Mouse (Mus musculus) intestine, postnatal 0 days (tissue): ENCODE measurements at regions not wholly inside any gene's neighbourhood (a gene's known extent, or its start where the extent isn't known, plus 50 kb on each side); places are given as distances from the start of the nearest gene placed in this dataset.

ENCODE experiments used
- ATAC-seq: fragments of 200-750 bp; cut with Nextera tagmentation; 2 replicates; pipeline ENCODE4 v1.8.0; 2017; ENCODE audit warnings: mild to moderate bottlenecking, moderate TSS enrichment, moderate library complexity
- H3K27ac ChIP-seq: fragments of 300-500 bp; sonication (generic); 2 replicates; pipeline ENCODE4 v1.5.1; 2014; ENCODE audit warnings: mild to moderate bottlenecking, low read depth, low read length, moderate library complexity
- H3K27me3 ChIP-seq: fragments of 300-500 bp; sonication (generic); replicated peaks from 2 replicates; pipeline ENCODE4 v1.6.1; 2014; ENCODE audit warnings: low read length, mixed read lengths; ENCODE audit not compliant: control insufficient read depth, insufficient read depth
- H3K36me3 ChIP-seq: fragments of 300-500 bp; sonication (generic); 2 replicates; pipeline ENCODE4 v1.6.1; 2014; ENCODE audit warnings: mild to moderate bottlenecking, moderate library complexity; ENCODE audit not compliant: control insufficient read depth, insufficient read depth
- H3K4me1 ChIP-seq: fragments of 300-500 bp; sonication (generic); replicated peaks from 2 replicates; pipeline ENCODE4 v1.6.1; 2014; ENCODE audit warnings: antibody characterized with exemption, low read length, mixed read lengths; ENCODE audit not compliant: control insufficient read depth, insufficient read depth
- H3K4me2 ChIP-seq: fragments of 300-500 bp; sonication (generic); replicated peaks from 2 replicates; pipeline ENCODE4 v1.6.1; 2014; ENCODE audit warnings: low read depth, mild to moderate bottlenecking, moderate library complexity
- H3K4me3 ChIP-seq: fragments of 300-500 bp; sonication (generic); 2 replicates; pipeline ENCODE4 v1.5.1; 2014; ENCODE audit warnings: low read depth, low read length
- H3K9ac ChIP-seq: fragments of 300-500 bp; sonication (generic); 2 replicates; pipeline ENCODE4 v1.6.1; 2014; ENCODE audit warnings: mild to moderate bottlenecking, low read depth, low read length
- H3K9me3 ChIP-seq: fragments of 300-500 bp; sonication (generic); 2 replicates; pipeline ENCODE4 v1.6.1; 2016; ENCODE audit warnings: mixed run types; ENCODE audit not compliant: control insufficient read depth
- CTCF ChIP-seq: sonication (generic); IDR thresholded peaks from 2 replicates; pipeline ENCODE4 v1.5.1; 2016; ENCODE audit warnings: low read depth, mild to moderate bottlenecking, control low read depth, antibody characterized with exemption, moderate library complexity
- WGBS: fragments of 180-500 bp; shearing (Covaris S2); extraction: QIAGEN DNeasy Blood & Tissue Kit; methylation state at CpG from one replicate; pipeline ENCODE4 v1.1.7; 2014; 5-methylcytosine and 5-hydroxymethylcytosine counted together

DNA sequence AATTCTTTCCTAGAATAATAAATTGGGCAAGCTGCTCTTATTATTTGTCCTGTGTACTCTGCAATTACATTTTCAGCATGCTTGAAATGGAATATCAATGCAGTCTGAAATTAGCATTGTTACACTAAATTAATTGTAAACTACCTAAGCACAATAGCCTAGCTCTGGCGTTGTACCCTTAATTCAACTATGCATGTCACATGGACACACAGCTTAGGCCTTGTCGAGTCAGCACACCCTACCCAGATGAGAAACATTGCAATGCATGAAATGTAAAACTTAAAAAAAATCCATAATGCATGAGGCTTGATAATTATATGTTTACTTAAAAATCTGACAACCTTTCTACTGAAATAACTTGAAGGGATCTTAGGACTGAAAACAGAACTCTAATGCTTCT lies 596.2 kb upstream of the Robo1 start:
- H3K4me2 ChIP-seq = no peak overlapping the region
- H3K36me3 ChIP-seq = no peaks in the 10 kb centered on the region
- H3K9me3 ChIP-seq = no peaks in the 10 kb centered on the region
- H3K27me3 ChIP-seq = no peaks in the 10 kb centered on the region
- no peaks in the 10 kb centered on the region for H3K4me1 ChIP-seq
- no peak overlapping the region for H3K9ac ChIP-seq
- no peak for TF ChIP-seq CTCF
- no peak for ATAC-seq
- 79% methylated on average over 2 of the region's 2 CpGs for WGBS
- no peak overlapping the region for H3K27ac ChIP-seq
- no peak overlapping the region for H3K4me3 ChIP-seq

DNA sequence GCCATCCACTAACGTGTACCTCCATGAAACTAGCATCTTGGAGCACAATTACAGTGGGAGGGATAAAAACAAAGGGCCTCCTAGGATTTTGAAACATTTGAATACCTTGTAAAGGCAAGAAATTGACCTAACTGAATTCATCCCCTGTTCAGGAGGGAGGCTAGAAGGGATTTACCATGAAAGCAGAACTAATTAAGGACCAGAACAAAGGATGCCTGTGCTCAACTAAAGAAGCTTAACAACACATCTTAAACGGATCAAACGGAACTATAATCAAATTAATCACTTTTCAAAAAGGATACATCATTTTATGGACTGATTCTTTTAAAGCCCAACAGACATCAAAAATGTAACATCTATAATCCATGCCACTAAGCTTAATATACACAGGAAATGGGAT lies 590.9 kb upstream of the Robo1 start:
- no peak for ATAC-seq
- Histone ChIP-seq H3K4me3 (no peak overlapping the region), H3K27ac (no peak overlapping the region), H3K36me3 (no peaks in the 10 kb centered on the region), H3K4me1 (no peaks in the 10 kb centered on the region), H3K9me3 (no peaks in the 10 kb centered on the region), H3K9ac (no peak overlapping the region), H3K4me2 (no peak overlapping the region), H3K27me3 (no peaks in the 10 kb centered on the region)
- no peak for TF ChIP-seq CTCF
- WGBS = 69% methylated on average over 3 of the region's 3 CpGs

- Histone ChIP-seq H3K4me2 (no peak overlapping the region), H3K4me1 (no peaks in the 10 kb centered on the region), H3K4me3 (no peak overlapping the region), H3K36me3 (no peaks in the 10 kb centered on the region), H3K27ac (no peak overlapping the region), H3K9ac (no peak overlapping the region), H3K9me3 (no peaks in the 10 kb centered on the region), H3K27me3 (no peaks in the 10 kb centered on the region)
- TF ChIP-seq CTCF = no peak
- no peak for ATAC-seq
- 86% methylated on average over 2 of the region's 2 CpGs for WGBS
These were observed 583.2 kb upstream of the Robo1 start for GRCm38 (mm10) chr16:71724898-71725297.

- H3K9me3 ChIP-seq = no peaks in the 10 kb centered on the region
- ATAC-seq = no peak
- H3K27me3 ChIP-seq = no peaks in the 10 kb centered on the region
- H3K9ac ChIP-seq = no peak overlapping the region
- WGBS = 77% methylated on average over 2 of the region's 2 CpGs
- no peak overlapping the region for H3K4me3 ChIP-seq
- TF ChIP-seq CTCF = no peak
- no peak overlapping the region for H3K27ac ChIP-seq
- H3K4me1 ChIP-seq = no peaks in the 10 kb centered on the region
- H3K4me2 ChIP-seq = no peak overlapping the region
- no peaks in the 10 kb centered on the region for H3K36me3 ChIP-seq
These were observed 570.2 kb upstream of the Robo1 start for GRCm38 (mm10) chr16:71737941-71738340.

GRCm38 (mm10) chr16:71739104-71739503 lies 569.0 kb upstream of the Robo1 start:
- H3K9ac ChIP-seq = no peak overlapping the region
- H3K4me2 ChIP-seq = no peak overlapping the region
- no peaks in the 10 kb centered on the region for H3K36me3 ChIP-seq
- no peak for TF ChIP-seq CTCF
- H3K27me3 ChIP-seq = no peaks in the 10 kb centered on the region
- no peak overlapping the region for H3K27ac ChIP-seq
- no peak for ATAC-seq
- H3K9me3 ChIP-seq = no peaks in the 10 kb centered on the region
- no peaks in the 10 kb centered on the region for H3K4me1 ChIP-seq
- 83% methylated on average over 5 of the region's 5 CpGs for WGBS
- H3K4me3 ChIP-seq = no peak overlapping the region

DNA sequence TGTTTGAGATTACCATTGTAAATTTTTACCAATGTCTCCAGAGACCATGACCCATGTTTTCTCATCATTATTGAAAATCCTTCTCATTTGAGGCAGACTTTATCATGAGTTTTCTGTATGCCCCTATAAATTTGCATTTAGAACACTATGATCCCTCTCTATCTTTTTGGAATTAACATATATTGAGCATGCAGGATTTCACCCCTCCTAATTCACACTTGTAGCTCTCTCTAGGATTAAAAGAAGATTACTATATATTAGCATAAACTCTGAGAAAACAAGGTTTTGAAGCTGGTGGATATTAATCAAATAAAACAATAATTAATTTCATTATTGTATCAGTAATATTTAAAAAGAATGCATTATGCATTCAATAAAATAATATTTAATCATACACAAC lies 527.2 kb upstream of the Robo1 start:
- H3K9me3 ChIP-seq = no peaks in the 10 kb centered on the region
- H3K27me3 ChIP-seq = no peaks in the 10 kb centered on the region
- TF ChIP-seq CTCF = no peak
- no peak for ATAC-seq
- H3K9ac ChIP-seq = no peak overlapping the region
- no peak overlapping the region for H3K4me2 ChIP-seq
- H3K36me3 ChIP-seq = no peaks in the 10 kb centered on the region
- H3K4me3 ChIP-seq = no peak overlapping the region
- H3K4me1 ChIP-seq = no peaks in the 10 kb centered on the region
- H3K27ac ChIP-seq = no peak overlapping the region

GRCm38 (mm10) chr16:71812840-71813239 lies 495.3 kb upstream of the Robo1 start:
- 82% methylated on average over 5 of the region's 5 CpGs for WGBS
- TF ChIP-seq CTCF = no peak
- H3K4me2 ChIP-seq = no peak overlapping the region
- no peaks in the 10 kb centered on the region for H3K9me3 ChIP-seq
- no peak overlapping the region for H3K27ac ChIP-seq
- ATAC-seq = no peak
- no peaks in the 10 kb centered on the region for H3K4me1 ChIP-seq
- no peak overlapping the region for H3K9ac ChIP-seq
- no peaks in the 10 kb centered on the region for H3K36me3 ChIP-seq
- no peaks in the 10 kb centered on the region for H3K27me3 ChIP-seq
- H3K4me3 ChIP-seq = no peak overlapping the region
